Mouse (Mus musculus) testis, postnatal 14 days (tissue): ENCODE results near the gene Foxp1.

Experiments used
- DNase-seq: peaks from one replicate; pipeline ENCODE4 v3.0.0; 2021; ENCODE audit warnings: low spot score

Gene Foxp1

DNA sequence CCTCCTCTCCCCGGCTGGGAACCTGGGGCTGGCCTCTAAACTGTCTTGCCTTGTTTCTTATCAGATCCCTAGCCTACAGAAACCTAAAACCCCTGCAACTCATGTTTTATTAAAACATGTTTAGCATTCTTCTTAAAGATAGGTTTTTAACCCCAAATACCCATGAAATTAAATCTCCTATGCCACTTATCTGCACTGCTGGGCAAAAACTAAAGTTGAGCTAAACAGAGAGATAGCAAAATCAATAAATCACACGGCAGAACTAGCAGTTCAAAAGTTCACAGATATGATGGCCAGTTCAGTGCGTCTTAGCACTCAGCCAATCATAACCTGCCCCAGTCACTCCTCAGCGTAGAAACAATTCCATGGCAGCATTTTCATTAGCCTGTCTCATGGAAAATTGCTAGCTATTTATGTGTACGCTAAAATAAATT is 316.1 kb downstream of the Foxp1 start:
- no peak for DNase-seq

DNA sequence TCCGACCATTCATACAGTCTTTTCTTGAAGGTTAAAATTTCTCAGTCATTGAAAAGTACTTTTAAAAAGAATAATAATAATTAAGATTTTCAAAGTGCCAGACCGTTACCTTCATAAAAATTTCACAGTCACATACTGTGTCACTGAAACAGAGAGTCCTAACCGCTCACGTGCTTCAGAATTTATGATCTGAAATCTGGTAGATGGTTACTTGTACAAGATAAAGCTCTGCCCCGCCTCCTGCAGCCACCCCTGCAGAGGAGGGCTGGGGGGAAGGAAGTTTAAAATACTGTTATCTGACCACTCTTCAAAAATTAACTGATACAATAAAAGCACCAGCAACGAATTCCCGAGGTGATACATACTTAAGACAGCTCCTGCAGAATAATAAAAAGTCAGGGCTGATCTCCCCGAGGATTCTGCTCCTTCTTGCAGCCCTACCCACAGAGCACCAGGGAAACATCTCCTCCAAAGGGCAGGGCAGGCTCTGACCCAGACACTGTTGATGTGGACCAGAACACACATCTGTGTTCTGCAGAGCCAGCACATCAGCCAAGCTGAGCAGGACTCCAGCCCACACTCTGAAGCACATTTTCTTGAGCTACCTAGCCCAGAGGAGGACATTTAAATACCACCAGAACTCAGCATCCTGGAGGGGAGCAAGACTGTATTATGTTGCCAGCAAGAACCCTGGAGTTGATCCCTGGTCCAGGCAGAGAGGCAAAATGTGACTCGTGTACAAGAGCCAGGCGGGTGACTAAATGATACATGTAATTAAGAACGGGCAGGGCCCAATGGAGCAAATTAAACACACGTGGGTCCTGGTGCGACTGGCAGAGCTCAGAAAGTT is 316.7 kb downstream of the Foxp1 start:
- no peak for DNase-seq

DNA sequence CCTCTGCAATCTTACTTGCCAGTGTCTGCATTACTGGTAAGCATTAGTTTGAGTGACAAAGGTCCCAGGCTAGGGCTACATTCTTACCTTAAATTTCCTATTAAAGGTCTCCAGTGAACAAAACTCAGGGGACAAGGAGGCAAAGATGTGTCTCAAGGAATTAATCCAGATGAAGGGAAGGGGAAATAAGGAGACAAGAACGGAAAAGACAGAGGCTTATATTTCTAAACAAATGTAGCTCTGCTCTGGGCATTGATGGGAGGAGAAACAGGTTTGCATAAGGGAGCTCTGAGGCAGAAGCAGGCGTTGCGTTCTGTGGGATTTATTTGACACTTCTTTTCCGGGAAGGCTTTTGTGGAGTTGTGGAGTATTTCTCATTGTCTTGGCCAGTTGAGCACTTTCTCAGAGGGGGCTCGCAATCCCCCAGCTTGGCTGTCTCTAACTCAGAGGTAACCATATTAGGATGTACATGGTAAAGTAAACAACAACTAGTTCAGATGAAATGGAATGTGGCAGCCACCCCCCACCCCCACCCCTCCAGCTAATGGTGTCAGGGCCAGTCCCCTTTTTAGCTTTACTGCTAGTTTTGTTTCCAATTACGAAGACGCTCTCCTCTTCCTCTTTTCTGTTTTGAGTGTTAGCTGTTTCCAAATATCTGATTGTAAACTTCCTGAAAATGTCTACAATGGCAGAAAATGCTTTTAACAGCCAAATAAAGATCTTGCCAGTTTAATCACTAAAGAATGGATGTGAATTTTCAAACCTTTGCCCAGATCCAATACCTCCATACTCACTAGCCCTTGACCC is 317.5 kb downstream of the Foxp1 start:
- no peak for DNase-seq

DNA sequence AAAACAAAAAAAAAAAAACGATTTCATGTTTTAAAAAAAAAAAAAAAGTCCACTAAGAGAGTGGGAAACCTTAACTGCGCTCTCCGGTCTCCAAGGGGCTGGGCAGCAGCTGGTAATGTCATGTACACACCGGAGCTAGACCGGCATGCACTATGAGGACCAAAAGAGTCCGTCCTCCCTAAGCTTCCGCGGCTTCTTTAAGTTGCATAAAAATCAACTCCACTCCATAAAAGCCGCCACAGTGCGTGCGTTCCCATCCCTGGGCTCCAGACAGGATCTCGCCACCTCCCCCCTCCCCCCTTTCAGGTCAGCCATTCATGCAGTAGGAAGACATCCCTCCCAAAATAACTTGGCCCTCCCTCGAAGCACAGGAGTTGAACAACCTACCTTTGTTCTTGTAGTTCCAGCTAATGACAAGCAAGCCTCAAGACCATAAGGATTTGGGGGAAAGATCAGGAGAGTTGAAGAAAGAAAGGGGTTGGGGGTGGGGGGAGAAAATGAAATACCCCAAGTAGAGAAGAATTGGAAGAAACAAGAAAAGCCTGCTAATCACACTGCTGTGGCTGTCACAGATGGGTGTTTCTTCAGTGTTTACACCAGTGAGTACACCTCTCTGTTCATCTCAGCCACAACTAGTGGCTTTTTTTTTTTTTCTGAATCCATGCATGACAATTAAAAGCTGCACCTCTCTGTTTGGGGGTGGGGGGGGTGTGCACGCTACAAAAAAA is 318.3 kb downstream of the Foxp1 start:
- no peak for DNase-seq

DNA sequence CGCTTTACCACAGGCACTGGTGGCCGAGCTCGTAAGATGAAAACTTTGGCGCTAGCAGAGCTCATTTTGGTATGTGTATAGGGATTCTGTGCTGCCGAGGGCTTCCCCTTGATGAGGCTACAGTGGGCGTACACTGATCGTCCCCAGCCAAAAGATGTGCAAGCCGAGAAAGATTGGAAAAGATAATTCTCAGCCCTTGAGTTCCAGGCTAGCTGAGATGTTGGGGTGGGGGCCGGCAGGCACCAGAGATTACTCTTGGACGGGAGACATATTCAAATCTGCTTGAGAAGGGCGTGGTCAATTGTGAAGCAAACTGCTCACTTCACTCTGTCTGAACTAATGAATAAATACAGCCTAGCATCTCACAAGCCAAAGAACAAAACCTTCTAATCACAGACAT is 319.3 kb downstream of the Foxp1 start:
- DNase-seq = no peak

DNA sequence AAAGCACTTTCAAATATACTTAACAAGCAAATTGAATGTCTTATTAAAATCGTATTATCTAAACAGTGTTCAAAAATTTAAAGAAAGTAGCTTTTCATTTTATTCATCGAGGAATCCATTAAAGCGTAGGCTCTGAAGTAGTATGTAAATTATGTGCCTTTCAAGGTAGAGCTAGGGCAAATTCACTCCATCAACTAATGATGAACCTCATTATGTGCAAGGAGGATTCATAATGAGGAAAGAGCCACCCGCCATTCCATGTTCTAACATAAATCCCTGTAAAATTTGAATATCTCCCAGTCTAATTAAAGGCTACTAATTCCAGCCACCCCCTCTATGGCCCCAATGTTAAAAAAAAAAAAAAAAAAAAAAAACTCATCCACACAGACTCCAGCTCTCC is 319.7 kb downstream of the Foxp1 start:
- DNase-seq = no peak

DNA sequence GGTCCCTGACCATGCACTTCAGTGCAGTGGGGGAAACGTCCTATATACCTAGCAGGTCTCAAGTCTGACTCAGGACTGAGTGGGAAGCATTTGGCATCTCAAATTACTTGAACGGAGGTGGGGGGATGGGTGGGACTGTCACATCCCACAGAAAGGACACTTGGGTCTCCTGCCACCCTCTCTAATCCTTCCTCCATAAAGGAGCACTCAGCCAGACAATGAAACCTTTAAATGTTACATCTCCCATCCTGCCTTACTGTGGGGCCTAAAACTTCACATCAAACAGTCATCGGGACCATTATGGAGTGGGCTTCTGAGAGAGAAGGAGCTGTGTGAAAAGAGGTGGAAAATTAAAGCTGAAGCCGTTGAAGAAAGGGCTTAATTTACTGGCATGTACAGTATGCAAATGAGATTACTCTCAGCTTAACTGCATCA is 321.2 kb downstream of the Foxp1 start:
- DNase-seq = no peak

DNA sequence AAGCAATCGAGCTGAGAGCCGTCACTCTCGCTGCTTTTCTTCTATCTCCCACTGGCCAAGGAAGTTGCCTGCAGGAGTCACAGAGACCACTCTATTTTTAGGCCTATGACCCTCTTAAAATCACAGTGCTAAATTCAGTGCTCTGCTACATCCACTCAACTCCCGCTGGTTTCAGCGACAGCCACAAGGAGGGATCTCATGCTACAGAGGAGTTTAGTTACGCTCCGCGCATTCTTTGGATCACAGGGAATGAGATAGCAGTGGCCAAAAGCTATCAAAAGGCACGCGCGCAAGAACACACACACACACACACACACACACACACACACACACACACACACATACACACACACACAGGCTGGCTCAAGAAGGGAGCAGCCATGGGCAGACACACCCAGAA is 321.9 kb downstream of the Foxp1 start:
- DNase-seq = no peak

DNA sequence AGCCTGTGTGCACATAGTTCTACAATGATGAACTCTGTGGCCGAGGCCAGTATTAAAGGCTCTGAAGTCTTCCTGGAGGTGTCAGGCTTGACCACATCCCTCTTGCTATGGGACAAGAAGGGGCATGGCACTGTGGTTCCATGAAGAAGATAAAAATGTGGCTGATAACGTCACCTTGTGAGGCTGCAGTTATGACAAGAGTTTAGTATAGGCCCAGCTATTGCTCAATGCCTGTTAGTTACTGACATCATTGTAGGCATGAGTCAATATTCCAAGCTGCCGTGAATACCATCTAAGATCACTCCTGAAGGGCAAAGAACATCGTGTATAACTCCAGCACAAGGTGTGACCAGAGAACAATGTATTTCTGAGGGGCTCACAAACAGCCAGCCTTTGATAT is 323.2 kb downstream of the Foxp1 start:
- DNase-seq = no peak

DNA sequence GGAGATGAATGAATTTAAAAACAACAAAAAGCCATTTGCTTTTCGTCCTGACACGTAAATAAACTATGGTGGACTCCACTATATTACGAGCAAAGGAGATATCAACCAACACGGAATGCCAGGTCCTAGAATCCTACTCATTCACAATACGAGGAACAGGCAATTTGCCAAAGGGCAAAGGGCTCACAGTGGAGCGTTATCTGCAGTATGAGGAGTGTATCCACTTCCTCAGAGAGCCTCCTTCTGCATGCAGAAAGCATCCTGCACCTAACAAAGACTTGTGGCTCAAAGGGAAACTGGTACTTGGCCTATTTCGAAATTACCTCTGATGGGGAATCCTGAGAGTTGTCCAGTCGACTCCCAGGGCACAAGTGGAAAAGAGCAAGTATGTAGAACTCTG is 328.8 kb downstream of the Foxp1 start:
- DNase-seq = no peak

DNA sequence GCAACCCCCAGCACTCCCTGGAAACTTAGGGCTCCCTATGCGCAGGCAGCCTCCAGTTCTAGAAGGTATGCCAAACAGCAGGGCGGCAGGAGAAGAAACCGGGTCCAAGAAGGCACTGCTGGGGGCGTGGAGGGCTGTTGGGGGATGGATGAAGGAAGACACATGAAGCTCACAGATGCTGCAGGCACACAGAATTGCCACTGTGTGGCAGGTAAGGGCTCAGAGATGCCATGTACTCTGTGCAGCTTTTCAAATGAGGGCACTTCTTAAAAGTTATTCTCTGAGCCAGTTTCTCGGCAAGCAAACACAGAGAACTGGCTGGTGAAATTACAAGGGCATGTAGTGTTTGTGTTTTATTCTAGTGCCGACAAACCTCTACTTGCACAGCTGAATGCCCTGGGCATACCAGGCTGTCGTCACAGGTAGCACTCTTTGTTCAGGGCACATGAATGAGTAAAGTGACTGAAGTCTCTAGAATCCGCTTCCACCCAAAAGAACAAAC is 330.8 kb downstream of the Foxp1 start:
- no peak for DNase-seq

DNA sequence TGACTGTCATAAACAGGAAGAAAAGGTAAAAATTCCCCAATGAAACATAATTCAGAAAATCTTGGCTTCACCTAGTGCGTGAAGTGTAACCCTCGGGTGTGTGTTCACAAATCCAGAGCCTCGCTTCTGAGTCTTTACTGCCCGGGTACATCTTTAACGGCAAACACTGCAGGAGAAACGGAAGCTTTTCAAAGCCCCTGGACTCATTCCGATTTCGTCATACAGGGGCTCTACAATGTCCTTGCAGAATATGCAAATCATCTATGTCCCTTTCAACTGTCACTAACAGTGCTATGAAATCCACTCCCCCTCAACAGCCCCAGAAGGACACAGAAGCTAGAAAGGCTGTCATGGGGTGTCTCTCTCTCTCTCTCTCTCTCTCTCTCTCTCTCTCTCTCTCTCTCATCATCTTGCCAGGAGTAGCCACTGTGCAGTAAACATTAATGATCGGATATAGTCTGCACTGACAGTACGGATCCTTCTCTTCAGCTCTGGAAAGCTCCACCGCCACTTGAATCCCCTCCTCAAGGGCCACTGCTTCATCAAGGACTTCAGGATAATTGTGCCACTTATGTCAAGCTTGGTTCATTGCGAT is 331.4 kb downstream of the Foxp1 start:
- no peak for DNase-seq

DNA sequence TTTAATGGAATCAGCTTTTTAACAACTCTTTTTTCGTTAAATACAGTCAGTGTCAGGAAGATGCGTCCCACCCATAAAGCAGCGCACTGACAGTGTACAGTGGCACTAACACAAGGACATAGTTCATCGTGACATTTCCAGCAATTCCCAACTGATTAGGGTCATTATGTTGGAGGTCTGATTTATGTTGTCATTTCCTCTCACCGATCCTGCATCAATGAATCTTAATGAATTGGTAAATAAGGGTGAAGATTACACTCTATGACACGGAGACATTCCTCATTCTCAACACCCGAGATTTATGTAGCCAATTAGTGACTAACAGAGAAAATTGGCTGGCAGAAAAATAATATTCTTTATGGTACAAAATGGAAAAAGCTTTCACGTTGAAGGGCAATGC is 332.6 kb downstream of the Foxp1 start:
- no peak for DNase-seq

DNA sequence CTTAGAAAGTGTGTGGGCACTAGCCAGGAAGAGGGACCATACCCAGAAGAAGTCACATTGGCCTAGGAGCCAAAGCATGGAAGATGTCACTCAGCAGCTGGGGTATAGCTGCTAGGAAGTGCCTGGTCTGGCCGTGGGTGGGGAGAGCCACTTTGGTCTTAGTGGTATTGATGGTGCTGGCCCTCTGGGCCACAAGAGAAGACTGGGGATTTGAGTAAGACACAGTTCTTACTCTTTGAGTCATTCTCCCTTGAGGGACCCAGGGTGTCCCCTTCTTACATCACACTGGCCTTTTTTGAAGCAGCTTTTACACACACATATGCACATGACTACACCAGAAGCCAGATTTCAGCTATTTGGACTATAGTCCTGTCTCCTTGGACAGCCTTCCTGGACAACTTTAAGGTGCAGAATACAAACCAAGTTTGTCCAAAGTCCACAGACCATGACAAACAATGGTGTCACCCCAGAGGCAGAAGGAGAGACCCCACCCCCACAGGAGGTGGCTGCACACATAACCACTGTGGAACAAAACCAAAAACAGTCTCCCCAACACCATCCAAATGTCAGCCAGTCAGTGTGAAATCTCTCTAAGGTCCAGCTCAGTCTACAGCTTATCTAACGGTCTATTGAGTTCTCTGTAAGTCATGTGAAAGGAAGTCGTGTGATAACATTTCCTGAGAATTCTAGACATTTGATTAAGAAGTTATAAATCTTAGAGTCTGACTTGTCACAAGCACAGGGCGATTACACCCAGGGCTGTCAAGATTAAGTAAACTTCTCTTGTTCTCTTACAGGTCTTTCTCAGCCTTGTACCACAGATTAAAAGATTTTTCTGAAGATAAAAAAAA is 333.9 kb downstream of the Foxp1 start:
- DNase-seq = no peak

DNA sequence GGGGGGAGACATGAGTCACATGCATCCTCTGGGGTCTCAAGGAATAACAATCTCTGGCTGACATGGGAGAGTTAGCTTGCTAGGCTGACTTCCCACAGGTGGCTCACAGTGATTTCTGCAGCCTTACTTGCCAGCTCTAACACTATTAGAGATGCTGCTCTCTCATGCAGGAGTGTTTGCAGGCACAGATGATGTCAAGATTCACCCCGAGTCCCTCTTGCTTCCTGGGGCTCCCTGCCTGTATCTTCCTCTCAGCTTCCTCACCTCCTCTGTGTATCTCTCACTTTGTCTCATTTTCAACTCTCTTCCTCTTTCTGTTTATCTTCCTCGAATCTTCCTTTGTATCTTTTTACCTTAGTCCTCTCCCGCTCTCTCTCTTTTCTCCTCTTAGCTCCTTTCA is 334.6 kb downstream of the Foxp1 start:
- DNase-seq = no peak

DNA sequence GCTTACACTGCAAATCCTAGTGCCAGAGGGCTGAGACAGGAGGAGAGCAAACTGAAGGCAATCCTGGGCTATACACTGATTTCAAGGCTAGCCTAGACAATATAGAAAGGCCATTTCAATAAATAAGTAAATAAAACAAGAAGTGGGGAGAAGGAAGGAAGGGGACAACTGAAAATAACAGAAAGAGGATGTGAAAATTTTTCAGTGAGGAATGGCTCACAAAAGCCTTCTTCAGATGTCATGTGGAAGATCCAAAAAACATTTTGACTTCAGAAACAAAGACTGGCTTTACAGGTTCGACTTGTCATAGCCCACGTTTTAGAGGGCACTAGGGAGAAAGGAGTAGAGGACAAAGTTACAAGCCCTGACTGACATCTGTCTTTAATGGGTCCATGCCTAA is 335.1 kb downstream of the Foxp1 start:
- DNase-seq = no peak

DNA sequence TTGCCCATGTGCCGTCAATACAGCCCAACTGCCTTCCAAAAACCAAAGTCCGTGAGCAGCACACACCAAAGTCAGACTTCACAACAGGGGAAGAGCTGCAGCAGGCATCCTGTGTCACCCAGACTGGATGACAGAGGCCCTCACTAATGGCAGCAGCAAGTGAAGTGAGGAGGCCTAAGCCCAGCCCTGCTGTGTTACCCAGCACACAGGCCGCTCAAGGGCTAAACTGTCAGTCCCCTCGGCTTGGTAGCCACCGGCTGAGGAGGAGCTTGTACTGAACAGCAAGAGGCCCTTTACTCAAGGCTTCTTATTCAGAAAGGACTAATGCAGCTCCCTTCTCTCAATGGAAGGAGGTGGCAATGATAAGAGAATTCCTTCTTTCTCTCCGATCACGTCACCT is 336.0 kb downstream of the Foxp1 start:
- DNase-seq = no peak

DNA sequence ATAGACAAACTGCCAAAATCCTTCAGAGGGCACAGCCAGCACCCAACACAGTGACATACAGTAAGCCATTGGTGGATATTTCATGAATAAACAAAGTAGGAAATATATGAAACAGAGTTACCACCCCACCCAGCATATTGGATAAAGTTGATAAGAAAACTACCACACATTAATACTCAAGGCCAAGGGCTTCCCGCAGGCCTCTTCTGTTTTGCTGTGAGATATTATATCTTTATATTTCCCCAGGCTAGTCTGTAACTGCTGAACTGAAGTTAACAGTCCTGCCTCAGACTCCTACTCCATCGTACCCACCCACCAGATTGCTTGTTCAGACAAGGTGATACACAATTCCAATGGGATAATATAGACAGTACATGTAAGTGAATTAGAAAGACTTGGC is 336.7 kb downstream of the Foxp1 start:
- DNase-seq = no peak

DNA sequence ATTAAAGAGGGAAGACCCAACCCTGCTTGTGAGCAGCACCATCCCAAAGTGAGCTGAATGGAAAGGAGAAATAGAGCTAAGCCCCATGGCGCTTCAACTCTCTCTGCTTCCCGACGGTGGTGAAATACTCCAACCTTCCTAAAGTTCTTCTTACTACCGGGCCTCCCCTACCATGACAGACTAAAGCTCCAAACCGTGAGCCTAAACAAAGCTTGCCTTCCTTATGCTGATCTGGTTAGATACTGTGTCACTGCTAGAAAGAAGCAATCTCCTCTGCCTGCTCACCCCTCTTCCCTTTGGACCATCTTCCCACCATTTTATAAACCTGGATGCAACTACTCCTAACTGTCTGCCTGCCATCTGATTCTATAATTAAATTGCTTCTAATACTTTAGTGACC is 338.5 kb downstream of the Foxp1 start:
- DNase-seq = no peak

DNA sequence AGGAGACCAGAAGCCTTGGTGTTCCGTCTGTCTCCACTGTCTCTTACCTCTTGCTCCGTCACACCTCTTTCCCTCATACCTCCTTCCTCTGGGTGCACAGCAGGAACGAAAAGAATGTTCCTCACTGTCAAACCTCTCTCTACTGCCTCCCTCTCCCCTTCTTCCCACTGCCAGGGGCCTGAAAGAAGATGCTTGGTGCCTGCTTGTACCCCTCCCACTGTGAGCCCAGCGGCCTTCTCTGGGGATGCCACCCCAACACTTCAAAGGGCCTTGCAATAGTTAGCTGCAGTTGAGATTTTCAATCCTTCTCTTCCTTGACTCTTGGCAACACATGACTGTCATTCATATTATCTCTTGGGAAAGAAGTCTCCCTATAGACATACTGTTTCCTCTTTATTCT is 339.7 kb downstream of the Foxp1 start:
- no peak for DNase-seq

DNA sequence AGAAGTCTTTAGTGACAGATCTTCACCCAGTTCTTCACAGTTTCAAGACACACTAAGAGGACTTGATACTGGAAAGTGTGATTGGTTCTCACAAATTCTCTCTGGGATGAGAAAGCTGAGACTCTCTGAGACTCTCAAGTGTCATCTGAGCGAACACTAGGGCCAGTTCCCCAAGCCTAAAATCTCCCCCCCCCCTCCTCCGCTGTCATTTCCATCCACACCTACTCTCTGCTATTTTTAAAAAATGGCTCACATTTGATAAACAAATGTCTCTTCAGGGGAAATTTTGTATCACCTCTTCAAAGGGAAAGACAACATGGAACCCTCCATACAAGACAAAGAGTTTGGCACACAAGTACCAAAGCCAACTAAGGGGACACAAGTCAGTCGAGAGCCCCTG is 346.3 kb downstream of the Foxp1 start:
- no peak for DNase-seq
